Mouse (Mus musculus): ENCODE data around the gene Alpl. TPM values are rescaled to one million over a fixed set of nuclear protein-coding genes. Genes with fewer than 3 reads are reported as not detected.

Alpl gene
- polyA plus RNA-seq (2014; fragmentation: Illumina TruSeq; extraction: RNeasy Lipid Tissue Mini Kit (QIAGEN cat#74804); ENCODE audit: low read depth, low replicate concordance), result 60.2 TPM

DNA sequence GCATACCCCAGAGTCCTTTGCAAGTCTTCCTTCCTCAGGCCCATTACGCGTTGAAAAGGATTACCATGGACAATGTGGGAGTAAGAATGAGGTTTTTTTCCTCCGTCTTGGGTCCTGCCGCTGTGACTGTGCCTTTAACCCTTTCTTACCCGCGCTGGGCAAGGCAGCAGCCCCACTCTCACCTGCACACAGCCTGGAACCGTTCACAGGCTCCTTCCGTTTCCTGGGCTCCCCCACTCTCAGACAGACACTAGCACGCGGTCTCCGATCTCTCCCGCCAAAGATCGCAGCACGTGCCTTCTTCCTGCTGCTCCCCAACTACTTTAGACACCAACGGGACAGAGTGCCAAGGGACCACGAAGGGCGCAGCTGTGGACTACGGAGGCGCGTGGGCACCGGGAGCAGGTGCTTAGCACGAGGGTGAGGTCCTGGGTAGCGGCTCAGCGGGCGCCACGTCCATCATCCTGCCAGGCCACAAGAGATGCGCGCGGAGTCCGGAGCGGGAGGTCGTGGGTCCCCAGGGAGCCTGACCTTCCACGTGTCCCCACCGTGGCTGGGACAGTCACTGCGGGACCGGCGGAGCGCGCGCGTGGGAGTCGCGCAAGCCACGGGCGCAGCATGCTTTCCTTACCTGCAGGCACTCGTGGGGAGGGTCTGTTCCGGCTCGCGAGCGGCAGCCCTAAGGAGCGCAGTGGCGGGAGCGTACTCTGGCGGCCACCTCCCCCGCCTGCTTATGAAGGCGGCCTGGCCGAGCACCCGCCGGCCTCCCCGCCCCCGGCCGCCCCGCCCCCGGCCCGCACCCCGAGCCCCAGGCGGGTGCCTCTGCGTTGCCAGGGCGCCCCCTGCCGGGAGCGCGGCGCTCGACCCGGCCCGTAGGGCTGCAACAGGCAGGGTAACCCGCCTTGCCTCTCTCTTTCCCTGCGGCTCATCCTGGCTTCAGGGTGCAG is at the start of gene Alpl:
TSS of gene Alpl (minus strand) at position 774 of the 947 bp plus-strand sequence.

Other genes starting within 250 kb of the Alpl start
- not detected for gene Ldlrad2, start 221.8 kb downstream of the Alpl start, polyA plus RNA-seq (2014; fragmentation: Illumina TruSeq; extraction: RNeasy Lipid Tissue Mini Kit (QIAGEN cat#74804); ENCODE audit: low read depth, low replicate concordance)
- 37.3 TPM for gene Usp48, start 202.6 kb downstream of the Alpl start, polyA plus RNA-seq (2014; fragmentation: Illumina TruSeq; extraction: RNeasy Lipid Tissue Mini Kit (QIAGEN cat#74804); ENCODE audit: low read depth, low replicate concordance)
- gene Rap1gap, start 131.7 kb downstream of the Alpl start, polyA plus RNA-seq (2014; fragmentation: Illumina TruSeq; extraction: RNeasy Lipid Tissue Mini Kit (QIAGEN cat#74804); ENCODE audit: low read depth, low replicate concordance), result 5.6 TPM
- gene Ece1, start 65.9 kb upstream of the Alpl start, polyA plus RNA-seq (2014; fragmentation: Illumina TruSeq; extraction: RNeasy Lipid Tissue Mini Kit (QIAGEN cat#74804); ENCODE audit: low read depth, low replicate concordance), result 7.4 TPM
- gene Eif4g3, start 196.6 kb upstream of the Alpl start, polyA plus RNA-seq (2014; fragmentation: Illumina TruSeq; extraction: RNeasy Lipid Tissue Mini Kit (QIAGEN cat#74804); ENCODE audit: low read depth, low replicate concordance), result 43.7 TPM